Mouse (Mus musculus) NIH3T3 (cell line): ENCODE data around the gene Ankrd11.

Experiments used
- DNase-seq: peaks from one replicate; pipeline ENCODE4 v3.0.0-alpha.2; 2012; ENCODE audit warnings: low read depth

The Ankrd11 gene

DNA sequence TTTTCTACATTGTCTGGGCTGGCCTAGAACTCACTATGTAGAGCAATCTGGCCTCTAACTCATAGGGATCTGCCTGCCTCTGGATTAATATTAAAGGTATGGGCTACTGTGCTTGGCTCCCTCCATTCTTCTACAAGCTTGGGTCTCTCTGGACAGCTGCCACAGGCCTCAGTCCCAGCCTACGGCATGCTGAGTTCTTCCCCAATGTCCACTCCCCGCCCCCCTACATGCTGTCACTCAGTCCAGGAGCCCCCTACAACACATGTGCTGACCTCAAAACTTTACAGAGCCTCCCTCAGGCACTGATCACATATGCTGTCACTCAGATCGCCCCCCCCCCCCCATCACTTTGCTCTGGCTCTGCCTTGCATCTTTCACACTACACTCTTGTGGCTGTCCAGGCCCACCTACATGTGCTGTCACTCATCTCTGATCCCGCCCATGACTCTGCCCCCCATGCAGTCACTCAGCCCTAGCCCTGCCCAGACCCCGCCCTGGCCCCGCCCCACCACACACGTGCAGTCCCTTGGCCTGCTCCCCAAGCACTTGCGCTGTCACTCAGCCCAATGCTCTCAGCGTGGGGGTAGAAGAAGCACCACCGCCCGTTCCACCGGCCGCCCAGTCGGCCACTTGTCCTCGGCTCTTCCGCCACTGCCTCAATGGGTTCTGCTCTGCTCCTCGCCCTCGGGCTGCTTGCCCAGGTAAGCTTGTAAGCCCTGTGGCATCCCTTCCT is 194.1 kb downstream of the Ankrd11 start, which contains the start of gene Cdh15:
Gene Cdh15, plus strand, starts transcription at position 138 of the 733 bp plus-strand sequence.
- peak; percentile 29 for DNase-seq

DNA sequence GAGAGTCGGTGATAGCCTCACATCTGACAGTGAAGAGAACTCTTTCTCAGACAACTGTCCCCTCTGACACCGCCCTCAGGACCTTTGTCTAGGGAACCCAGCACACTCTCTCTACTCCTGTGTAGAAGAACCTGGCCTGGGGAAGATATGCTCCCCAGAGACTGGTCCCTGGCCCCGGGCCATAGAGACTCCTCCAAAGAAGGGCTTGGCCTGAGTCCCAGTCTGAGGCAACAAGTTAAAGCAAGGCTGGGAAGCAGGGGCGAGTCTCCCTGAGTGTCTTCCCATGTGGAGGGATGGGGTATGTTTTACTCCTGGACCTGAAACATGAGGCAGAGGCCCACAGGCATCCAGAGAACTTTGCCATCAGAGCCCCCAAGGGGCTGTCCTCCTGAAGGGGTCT is 196.4 kb downstream of the Ankrd11 start:
- peak; percentile 71 for DNase-seq

DNA sequence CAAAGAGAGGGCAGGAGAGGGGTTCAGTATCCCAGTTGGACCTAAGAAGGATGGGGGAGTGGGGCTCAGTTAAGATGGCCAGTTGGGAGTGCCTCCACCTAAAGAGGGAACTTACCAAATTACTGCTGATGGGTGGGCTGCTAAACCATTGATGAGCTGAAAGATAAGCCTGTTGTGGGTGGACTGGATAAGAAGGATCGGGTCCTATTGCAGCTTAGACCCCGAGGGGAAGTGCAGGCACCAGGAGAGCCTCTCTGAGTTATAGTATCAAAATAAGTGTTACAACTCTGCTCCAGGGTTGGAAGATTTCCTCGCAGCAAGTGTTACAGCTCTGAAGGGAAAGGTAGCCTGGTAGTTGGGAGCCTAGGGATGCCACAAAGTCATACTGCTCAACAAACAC is 197.9 kb downstream of the Ankrd11 start:
- DNase-seq = no peak

DNA sequence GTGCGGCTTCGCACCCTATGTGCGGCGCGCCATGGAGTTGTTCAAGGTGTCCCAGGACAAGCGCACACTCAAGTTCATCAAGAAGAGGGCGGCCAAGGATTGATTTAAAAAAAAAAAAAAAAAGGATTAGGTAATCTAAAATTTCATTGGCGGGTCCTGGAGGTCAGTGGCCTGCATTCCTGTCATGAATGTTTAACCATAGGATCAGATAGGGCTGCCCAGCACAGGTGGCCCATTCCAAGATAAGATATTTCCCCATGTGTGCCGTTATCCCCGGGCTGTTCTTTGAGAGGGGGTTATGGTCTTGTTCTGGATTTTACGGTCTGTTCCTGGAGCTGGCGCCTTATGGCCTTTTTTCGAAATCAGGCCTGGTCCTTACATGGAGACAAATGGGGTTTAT is 205.4 kb downstream of the Ankrd11 start:
- no peak for DNase-seq

DNA sequence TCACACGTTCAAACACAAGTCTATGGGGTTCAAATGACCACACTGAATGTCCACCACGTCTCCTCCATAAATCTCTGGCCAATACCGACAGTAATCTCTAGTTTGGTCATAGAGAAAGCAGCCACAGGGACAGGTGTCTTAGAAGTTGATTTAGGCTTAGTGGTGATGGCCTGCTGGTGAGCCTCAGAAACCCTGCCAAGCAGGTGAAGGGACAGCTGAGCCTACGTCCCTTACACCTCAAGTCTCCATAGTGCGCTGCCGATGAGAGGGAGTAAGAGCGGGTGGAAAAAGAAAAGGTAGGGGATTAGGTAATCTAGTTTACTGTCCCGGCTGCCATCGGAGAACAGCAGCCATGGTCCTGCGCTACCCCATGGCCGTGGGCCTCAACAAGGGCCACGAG is 205.9 kb downstream of the Ankrd11 start:
- DNase-seq = no peak

DNA sequence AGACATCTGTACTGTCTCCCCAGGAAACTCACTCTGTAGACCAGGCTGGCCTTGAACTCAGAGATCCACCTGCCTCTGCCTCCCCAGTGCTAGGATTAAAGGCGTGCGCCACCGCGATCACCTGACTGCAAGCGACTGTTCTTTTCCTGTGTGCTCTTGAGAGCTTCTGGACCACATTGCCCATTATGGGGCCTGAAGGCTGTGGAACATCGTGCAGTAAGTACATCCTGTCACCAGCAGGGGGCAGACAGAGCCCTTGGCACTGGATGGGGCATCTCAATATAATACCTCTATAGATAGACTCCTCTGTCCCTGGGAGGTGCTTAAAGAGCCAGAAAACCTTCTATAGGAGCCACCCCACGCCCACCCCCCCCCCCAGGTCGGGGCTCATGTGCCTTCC is 207.1 kb downstream of the Ankrd11 start:
- peak; percentile 94 for DNase-seq

DNA sequence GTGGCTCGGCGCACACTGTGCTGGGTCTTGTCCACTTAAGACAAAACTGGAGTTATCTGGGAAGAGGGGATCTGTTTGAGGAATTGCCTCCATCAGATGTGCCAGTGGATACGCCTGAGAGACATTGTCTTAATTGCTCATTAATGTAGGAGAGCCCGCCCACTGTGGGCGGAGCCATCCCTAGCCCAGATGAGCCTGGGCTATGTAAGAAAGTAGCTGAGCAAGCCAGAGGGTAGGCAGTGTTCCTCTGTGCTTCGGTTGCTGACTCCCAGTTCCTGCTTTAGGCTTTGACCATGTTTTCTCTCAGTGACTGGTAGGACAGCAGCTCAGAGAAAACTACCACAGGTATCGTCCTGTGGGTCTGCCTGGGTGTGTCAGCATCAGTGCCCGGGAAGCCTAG is 207.7 kb downstream of the Ankrd11 start:
- DNase-seq = no peak
